Mouse (Mus musculus) erythroblast, embryonic 14.5 days (primary cell): ENCODE results near the gene Cfap69.

Source experiments
- GATA1 ChIP-seq: IDR thresholded peaks from 2 replicates; pipeline ENCODE4 v1.6.1; 2012; ENCODE audit warnings: low read length, inconsistent platforms, mixed read lengths
- TAL1 ChIP-seq: IDR thresholded peaks from 3 replicates; pipeline ENCODE4 v1.6.1; 2012; ENCODE audit warnings: low read length, inconsistent platforms, mixed read lengths

GRCm38 (mm10) chr5:5618329-5618728 lies 45.7 kb downstream of the Cfap69 start:
- TF ChIP-seq GATA1: no peak
- no peak for TF ChIP-seq TAL1
